Mouse (Mus musculus): Measurements from ENCODE around the gene Aar2. TPM values are rescaled to one million over a fixed set of nuclear protein-coding genes. Genes with fewer than 3 reads are reported as not detected.

The Aar2 gene
- polyA plus RNA-seq, 1 experiment from 2014 or later, result 50.2 TPM

- no peaks in the 10 kb centered on the region; the same call in 1 of the 2 replicates for H3K27me3 ChIP-seq (ENCODE audit: insufficient read depth, poor library complexity, severe bottlenecking)
- H3K36me3 ChIP-seq, result 0 out of 2 replicates have a peak, but pooled peaks cover 3% of the 10 kb centered on the region
- H3K27ac ChIP-seq, result no peak overlapping the region
- H3K4me3 ChIP-seq, result no peak overlapping the region
- H3K4me1 ChIP-seq (replicated peaks), result peaks cover 3% of the 10 kb centered on the region; the same call in 1 of the 2 replicates
- DNase-seq (ENCODE audit: low spot score), result no peak
- H3K9me3 ChIP-seq, result no peaks in the 10 kb centered on the region
- WGBS, result 62% methylated on average over 2 of the region's 2 CpGs
Measured at GRCm38 (mm10) chr2:156529726-156530125, 17.7 kb upstream of the Aar2 start.

- H3K27me3 ChIP-seq (ENCODE audit: insufficient read depth, poor library complexity, severe bottlenecking), result no peaks in the 10 kb centered on the region
- WGBS, result 83% methylated on average over 2 of the region's 2 CpGs
Measured at GRCm38 (mm10) chr2:156533160-156533559, 14.2 kb upstream of the Aar2 start.

GRCm38 (mm10) chr2:156538817-156539555 lies 8.4 kb upstream of the Aar2 start:
- Histone ChIP-seq H3K9me3 (no peaks in the 10 kb centered on the region), H3K4me1 (replicated peaks) (no peaks in the 10 kb centered on the region), H3K27me3 (ENCODE audit: insufficient read depth, poor library complexity, severe bottlenecking) (no peaks in the 10 kb centered on the region), H3K36me3 (peaks cover under 1% of the 10 kb centered on the region; the same call in 1 of the 2 replicates), H3K27ac (no peak overlapping the region), H3K4me3 (no peak overlapping the region)
- DNase-seq (ENCODE audit: low spot score), result no peak
- WGBS, result 85% methylated on average over 7 of the region's 7 CpGs

More at GRCm38 (mm10) chr2:156533160-156533559, 14.2 kb upstream of the Aar2 start:
- H3K27ac ChIP-seq, result no peak overlapping the region
- no peak overlapping the region for H3K4me3 ChIP-seq
- peaks cover 3% of the 10 kb centered on the region; the same call in 1 of the 2 replicates for H3K36me3 ChIP-seq
- H3K9me3 ChIP-seq, result no peaks in the 10 kb centered on the region
- no peaks in the 10 kb centered on the region for H3K4me1 ChIP-seq (replicated peaks)
- DNase-seq (ENCODE audit: low spot score), result no peak

- H3K27ac ChIP-seq, result no peak overlapping the region
- no peaks in the 10 kb centered on the region for H3K9me3 ChIP-seq
- no peak for DNase-seq (ENCODE audit: low spot score)
- H3K4me3 ChIP-seq, result no peak overlapping the region
- no peaks in the 10 kb centered on the region; the same call in 1 of the 2 replicates for H3K36me3 ChIP-seq
- H3K4me1 ChIP-seq (replicated peaks), result no peaks in the 10 kb centered on the region
- 84% methylated on average over 7 of the region's 7 CpGs for WGBS
- H3K27me3 ChIP-seq (ENCODE audit: insufficient read depth, poor library complexity, severe bottlenecking), result no peaks in the 10 kb centered on the region
Measured at GRCm38 (mm10) chr2:156540991-156541390, 6.4 kb upstream of the Aar2 start.

- 77% methylated on average over 8 of the region's 8 CpGs for WGBS
- H3K36me3 ChIP-seq, result no peaks in the 10 kb centered on the region; the same call in 1 of the 2 replicates
- H3K4me1 ChIP-seq (replicated peaks), result peaks cover 5% of the 10 kb centered on the region
- no peak for DNase-seq (ENCODE audit: low spot score)
- H3K27ac ChIP-seq, result no peak overlapping the region
- H3K27me3 ChIP-seq (ENCODE audit: insufficient read depth, poor library complexity, severe bottlenecking), result no peaks in the 10 kb centered on the region
- H3K4me3 ChIP-seq, result no peak overlapping the region
- H3K9me3 ChIP-seq, result no peaks in the 10 kb centered on the region
Measured at GRCm38 (mm10) chr2:156542410-156542809, 5.0 kb upstream of the Aar2 start.

DNA sequence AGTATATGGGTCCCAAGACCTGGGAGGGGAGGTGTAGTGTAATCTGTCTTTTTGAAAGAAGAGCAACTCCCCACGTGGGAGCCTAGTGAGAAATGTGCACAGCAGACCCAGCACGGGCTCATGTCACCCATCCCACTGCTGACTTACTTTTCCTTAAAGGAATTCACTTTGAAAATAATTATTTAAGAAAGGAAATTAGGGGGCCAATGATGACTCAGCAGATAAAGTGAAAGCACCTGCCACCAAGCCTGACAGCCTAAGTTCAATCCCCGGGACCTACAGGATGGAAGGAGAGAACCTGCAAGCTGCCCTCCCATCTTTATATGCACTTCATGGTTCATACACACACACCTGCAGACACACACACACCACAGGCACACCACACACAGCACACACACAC lies 3.6 kb upstream of the Aar2 start:
- WGBS, result 76% methylated on average over 3 of the region's 3 CpGs
- Histone ChIP-seq H3K27me3 (ENCODE audit: insufficient read depth, poor library complexity, severe bottlenecking) (no peaks in the 10 kb centered on the region), H3K27ac (no peak overlapping the region), H3K4me3 (no peak overlapping the region), H3K9me3 (no peaks in the 10 kb centered on the region), H3K4me1 (replicated peaks) (peaks cover 15% of the 10 kb centered on the region), H3K36me3 (no peaks in the 10 kb centered on the region)
- DNase-seq (ENCODE audit: low spot score), result no peak

DNA sequence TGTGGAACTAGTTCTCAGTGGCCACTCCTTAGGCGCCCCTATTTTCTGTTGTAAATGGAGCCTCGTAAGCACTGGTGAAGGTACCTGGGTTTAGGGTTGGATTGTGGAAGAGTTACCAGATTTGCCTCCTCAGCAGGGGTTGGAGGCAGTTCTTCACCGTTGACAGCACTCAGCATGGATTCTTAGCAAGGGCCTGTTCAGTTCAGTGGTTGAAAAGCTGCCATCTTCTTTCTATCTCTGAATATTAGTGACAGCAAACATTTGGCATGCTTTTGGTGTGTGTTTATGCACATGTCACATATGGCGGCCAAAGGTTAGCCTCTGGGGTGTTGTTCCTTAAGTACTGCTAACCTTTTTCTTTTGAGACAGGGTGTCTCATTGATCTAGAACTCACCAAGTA lies 5.0 kb downstream of the Aar2 start:
- peaks cover 15% of the 10 kb centered on the region for H3K4me1 ChIP-seq (replicated peaks)
- no peak for DNase-seq (ENCODE audit: low spot score)
- H3K27ac ChIP-seq, result no peak overlapping the region
- H3K27me3 ChIP-seq (ENCODE audit: insufficient read depth, poor library complexity, severe bottlenecking), result no peaks in the 10 kb centered on the region
- H3K4me3 ChIP-seq, result no peak overlapping the region
- H3K36me3 ChIP-seq, result peaks cover 72% of the 10 kb centered on the region
- no peaks in the 10 kb centered on the region for H3K9me3 ChIP-seq
- WGBS, result 89% methylated on average over 4 of the region's 4 CpGs

GRCm38 (mm10) chr2:156561808-156562207 lies 14.4 kb downstream of the Aar2 start:
- Histone ChIP-seq H3K27me3 (ENCODE audit: insufficient read depth, poor library complexity, severe bottlenecking) (no peaks in the 10 kb centered on the region), H3K27ac (no peak overlapping the region), H3K9me3 (no peaks in the 10 kb centered on the region), H3K36me3 (peaks cover 82% of the 10 kb centered on the region), H3K4me3 (no peak overlapping the region), H3K4me1 (replicated peaks) (no peaks in the 10 kb centered on the region)
- DNase-seq (ENCODE audit: low spot score), result no peak
- WGBS, result 90% methylated on average over 2 of the region's 2 CpGs

GRCm38 (mm10) chr2:156563557-156563956 lies 16.2 kb downstream of the Aar2 start:
- H3K27me3 ChIP-seq (ENCODE audit: insufficient read depth, poor library complexity, severe bottlenecking), result no peaks in the 10 kb centered on the region

DNA sequence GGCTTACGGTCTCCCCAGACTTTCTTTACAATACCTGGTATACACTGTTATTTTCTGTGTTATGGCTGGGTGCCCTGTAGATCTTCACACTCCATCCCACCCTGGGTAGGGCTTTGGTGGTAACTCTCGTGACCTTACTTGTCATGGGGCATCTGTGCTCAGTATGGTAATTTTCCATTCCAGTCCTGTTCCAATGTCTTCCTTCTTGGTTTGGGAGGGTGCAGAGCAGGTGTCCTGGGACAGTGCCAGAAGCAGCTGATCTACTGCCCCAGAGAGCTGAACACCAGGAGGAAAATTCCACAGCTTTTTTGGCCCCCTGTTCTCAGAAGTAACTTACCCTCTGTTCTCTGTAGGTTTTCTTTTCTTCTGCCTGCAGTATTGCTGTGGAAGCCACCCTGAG lies 19.1 kb downstream of the Aar2 start:
- peaks cover 72% of the 10 kb centered on the region for H3K36me3 ChIP-seq
- no peaks in the 10 kb centered on the region for H3K4me1 ChIP-seq (replicated peaks)
- no peak overlapping the region for H3K4me3 ChIP-seq
- no peak for DNase-seq (ENCODE audit: low spot score)
- no peaks in the 10 kb centered on the region for H3K9me3 ChIP-seq
- 93% methylated on average over 2 of the region's 2 CpGs for WGBS
- no peaks in the 10 kb centered on the region for H3K27me3 ChIP-seq (ENCODE audit: insufficient read depth, poor library complexity, severe bottlenecking)
- no peak overlapping the region for H3K27ac ChIP-seq

More at GRCm38 (mm10) chr2:156563557-156563956, 16.2 kb downstream of the Aar2 start:
- DNase-seq (ENCODE audit: low spot score), result no peak
- Histone ChIP-seq H3K36me3 (peaks cover 82% of the 10 kb centered on the region), H3K27ac (no peak overlapping the region), H3K4me3 (no peak overlapping the region), H3K9me3 (no peaks in the 10 kb centered on the region), H3K4me1 (replicated peaks) (no peaks in the 10 kb centered on the region)
- WGBS, result 88% methylated on average over 5 of the region's 5 CpGs

- WGBS, result 91% methylated on average over 7 of the region's 7 CpGs
- Histone ChIP-seq H3K4me1 (replicated peaks) (no peaks in the 10 kb centered on the region), H3K36me3 (peaks cover 62% of the 10 kb centered on the region), H3K4me3 (no peak overlapping the region), H3K9me3 (no peaks in the 10 kb centered on the region), H3K27me3 (ENCODE audit: insufficient read depth, poor library complexity, severe bottlenecking) (no peaks in the 10 kb centered on the region), H3K27ac (no peak overlapping the region)
- no peak for DNase-seq (ENCODE audit: low spot score)
Measured at GRCm38 (mm10) chr2:156568647-156569046, 21.3 kb downstream of the Aar2 start.

- Histone ChIP-seq H3K4me1 (replicated peaks) (no peaks in the 10 kb centered on the region), H3K36me3 (peaks cover 56% of the 10 kb centered on the region), H3K27ac (no peak overlapping the region), H3K9me3 (no peaks in the 10 kb centered on the region), H3K27me3 (ENCODE audit: insufficient read depth, poor library complexity, severe bottlenecking) (no peaks in the 10 kb centered on the region), H3K4me3 (no peak overlapping the region)
- 93% methylated on average over 3 of the region's 3 CpGs for WGBS
- DNase-seq (ENCODE audit: low spot score), result no peak
Measured at GRCm38 (mm10) chr2:156569261-156569660, 21.9 kb downstream of the Aar2 start.

DNA sequence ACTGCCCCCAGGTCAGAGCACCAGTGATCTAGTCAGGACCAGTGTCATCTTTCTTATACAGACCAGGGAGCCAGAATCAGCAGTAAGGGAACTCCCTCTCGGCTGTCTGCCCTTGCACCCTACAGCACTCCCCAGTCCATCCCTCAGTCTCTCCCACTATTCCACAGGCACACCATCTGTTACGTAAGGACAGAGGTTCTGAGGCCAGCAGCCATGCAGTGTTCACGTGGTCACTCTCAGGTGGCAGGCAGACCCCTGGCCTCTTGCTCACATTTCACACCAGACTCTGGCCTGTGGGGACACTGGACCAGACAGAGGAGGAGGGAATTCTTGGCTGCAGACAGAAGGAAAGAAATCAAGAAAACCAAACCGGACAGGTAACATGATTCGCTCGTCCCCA lies 24.1 kb downstream of the Aar2 start:
- no peaks in the 10 kb centered on the region for H3K4me1 ChIP-seq (replicated peaks)
- H3K9me3 ChIP-seq, result no peaks in the 10 kb centered on the region
- DNase-seq (ENCODE audit: low spot score), result no peak
- H3K4me3 ChIP-seq, result no peak overlapping the region
- H3K27me3 ChIP-seq (ENCODE audit: insufficient read depth, poor library complexity, severe bottlenecking), result no peaks in the 10 kb centered on the region
- 78% methylated on average over 6 of the region's 6 CpGs for WGBS
- peaks cover 37% of the 10 kb centered on the region for H3K36me3 ChIP-seq
- no peak overlapping the region for H3K27ac ChIP-seq
